ENCODE assay signal across 25 mouse cellular contexts in the genomic region with DNA sequence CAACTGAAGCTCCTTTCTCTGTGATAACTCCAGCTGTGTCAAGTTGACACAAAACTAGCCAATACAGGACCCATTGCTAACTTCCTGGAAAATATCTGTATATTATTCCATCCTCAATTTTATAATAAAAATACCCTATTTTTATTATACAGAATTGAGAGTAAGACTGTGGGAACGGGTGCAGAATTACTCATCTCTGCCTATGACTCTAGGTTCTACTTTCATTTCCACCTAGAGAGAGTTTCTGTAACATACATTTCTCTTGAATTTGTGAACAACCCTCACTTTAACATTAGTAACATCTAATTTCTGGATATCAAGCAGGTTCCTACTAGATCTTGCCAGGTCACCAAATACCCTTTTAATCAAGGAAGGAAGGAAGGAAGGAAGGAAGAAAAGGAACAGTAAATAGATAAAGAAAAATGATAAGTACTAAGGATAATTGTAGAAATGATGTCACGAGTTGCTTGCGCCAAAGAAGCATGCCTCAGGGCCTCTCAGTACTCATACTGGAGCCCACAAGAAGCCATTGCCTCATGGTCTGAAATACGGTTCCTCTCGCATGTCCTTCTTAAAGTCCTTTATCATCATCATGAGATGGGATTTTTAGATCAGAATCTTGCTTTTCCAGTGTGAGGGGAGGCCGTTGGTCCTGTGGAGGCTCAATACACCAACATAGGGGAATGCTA.
"Had no signal": no experiment of that assay in that cellular context is flagged by ENCODE, and none has a peak within 500 bp of the region (broad histone marks: within the 10 kb centered on the region; RNA-seq: fewer than 3 reads in every experiment).

No protein-coding gene starts in this region.

- H3K27me3 ChIP-seq: embryonic facial prominence, embryonic 12.5 days; embryonic facial prominence, embryonic 13.5 days; embryonic facial prominence, embryonic 15.5 days; forebrain, embryonic 12.5 days; forebrain, embryonic 13.5 days; forebrain, embryonic 15.5 days had no signal

- H3K9me3 ChIP-seq: embryonic facial prominence, embryonic 10.5 days; embryonic facial prominence, embryonic 12.5 days; embryonic facial prominence, embryonic 13.5 days; embryonic facial prominence, embryonic 15.5 days; forebrain, embryonic 10.5 days; forebrain, embryonic 12.5 days; forebrain, embryonic 13.5 days; forebrain, embryonic 15.5 days had no signal

- H3K36me3 ChIP-seq: embryonic facial prominence, embryonic 10.5 days; embryonic facial prominence, embryonic 12.5 days; embryonic facial prominence, embryonic 13.5 days; embryonic facial prominence, embryonic 15.5 days; forebrain, embryonic 10.5 days; forebrain, embryonic 12.5 days; forebrain, embryonic 15.5 days had no signal

- H3K4me2 ChIP-seq: embryonic facial prominence, embryonic 12.5 days; embryonic facial prominence, embryonic 13.5 days; embryonic facial prominence, embryonic 15.5 days; forebrain, embryonic 12.5 days; forebrain, embryonic 13.5 days; forebrain, embryonic 15.5 days had no signal

- DNase-seq: cerebellum, adult 9-10 months; cerebellum, adult 9-11 months; cerebellum, postnatal 10 days; cerebellum, postnatal 14 days; cerebellum, postnatal 25 days; cerebellum, postnatal 36 days; embryo, embryonic 11 days; forebrain, postnatal 0 days; gastrocnemius, adult 2 months; gastrocnemius, postnatal 10 days; gastrocnemius, postnatal 14 days; gastrocnemius, postnatal 25 days; gastrocnemius, postnatal 36 days; heart, adult 11 months; heart, adult 18-20 months; heart, adult 2 months had no signal

- H3K4me3 ChIP-seq: embryonic facial prominence, embryonic 10.5 days; embryonic facial prominence, embryonic 12.5 days; embryonic facial prominence, embryonic 13.5 days; embryonic facial prominence, embryonic 15.5 days; erythroblast, embryonic 14.5 days; forebrain, embryonic 10.5 days; forebrain, embryonic 12.5 days; forebrain, embryonic 13.5 days; forebrain, embryonic 15.5 days; gastrocnemius, adult 2 months; heart, adult 2 months had no signal

- H3K9ac ChIP-seq: embryonic facial prominence, embryonic 12.5 days; embryonic facial prominence, embryonic 13.5 days; embryonic facial prominence, embryonic 15.5 days; forebrain, embryonic 12.5 days; forebrain, embryonic 13.5 days; forebrain, embryonic 15.5 days; forebrain, postnatal 0 days had no signal

- H3K27ac ChIP-seq: embryonic facial prominence, embryonic 10.5 days; embryonic facial prominence, embryonic 12.5 days; embryonic facial prominence, embryonic 13.5 days; embryonic facial prominence, embryonic 15.5 days; forebrain, embryonic 10.5 days; forebrain, embryonic 12.5 days; forebrain, embryonic 13.5 days; forebrain, embryonic 15.5 days; gastrocnemius, adult 2 months; heart, adult 2 months had no signal

- H3K4me1 ChIP-seq: embryonic facial prominence, embryonic 10.5 days; embryonic facial prominence, embryonic 12.5 days; embryonic facial prominence, embryonic 13.5 days; embryonic facial prominence, embryonic 15.5 days; forebrain, embryonic 10.5 days; forebrain, embryonic 12.5 days; forebrain, embryonic 13.5 days; forebrain, embryonic 15.5 days had no signal
